Mouse (Mus musculus): ENCODE measurements around the gene Actrt2. TPM values are rescaled to one million over a fixed set of nuclear protein-coding genes. Genes with fewer than 3 reads are reported as not detected.

The Actrt2 gene
- polyA plus RNA-seq, 1 experiment from 2014 or later = not detected

GRCm38 (mm10) chr4:154683068-154683752 is 15.5 kb upstream of the Actrt2 start:
- no peak for ATAC-seq (ENCODE audit: insufficient read depth)
- no peak overlapping the region for H3K4me2 ChIP-seq
- WGBS (ENCODE audit: insufficient replicate concordance) = 54% methylated on average over 5 of the region's 5 CpGs

GRCm38 (mm10) chr4:154682311-154682710 is 14.6 kb upstream of the Actrt2 start:
- no peak overlapping the region for H3K27ac ChIP-seq (replicated peaks)
- no peak overlapping the region for H3K4me2 ChIP-seq
- no peak for ATAC-seq (ENCODE audit: insufficient read depth)
- H3K9ac ChIP-seq = no peak overlapping the region
- H3K36me3 ChIP-seq (replicated peaks) = no peaks in the 10 kb centered on the region
- H3K4me1 ChIP-seq (replicated peaks) = no peaks in the 10 kb centered on the region
- no peaks in the 10 kb centered on the region for H3K9me3 ChIP-seq (replicated peaks)
- 0 out of 2 replicates have a peak, but pooled peaks cover 4% of the 10 kb centered on the region for H3K27me3 ChIP-seq
- no peak overlapping the region for H3K4me3 ChIP-seq (replicated peaks)
- 52% methylated on average over 14 of the region's 14 CpGs for WGBS (ENCODE audit: insufficient replicate concordance)

More at GRCm38 (mm10) chr4:154683068-154683752, 15.5 kb upstream of the Actrt2 start:
- Histone ChIP-seq H3K27me3 (0 out of 2 replicates have a peak, but pooled peaks cover 2% of the 10 kb centered on the region), H3K9ac (no peak overlapping the region), H3K36me3 (replicated peaks) (no peaks in the 10 kb centered on the region), H3K9me3 (replicated peaks) (no peaks in the 10 kb centered on the region), H3K27ac (replicated peaks) (no peak overlapping the region), H3K4me1 (replicated peaks) (no peaks in the 10 kb centered on the region), H3K4me3 (replicated peaks) (no peak overlapping the region)

GRCm38 (mm10) chr4:154675441-154676000 is 7.9 kb upstream of the Actrt2 start:
- Histone ChIP-seq H3K4me3 (replicated peaks) (no peak overlapping the region), H3K4me2 (no peak overlapping the region), H3K27me3 (peaks cover 8% of the 10 kb centered on the region; the same call in 1 of the 2 replicates), H3K9me3 (replicated peaks) (no peaks in the 10 kb centered on the region), H3K9ac (no peak overlapping the region), H3K36me3 (replicated peaks) (no peaks in the 10 kb centered on the region), H3K4me1 (replicated peaks) (no peaks in the 10 kb centered on the region), H3K27ac (replicated peaks) (no peak overlapping the region)
- WGBS (ENCODE audit: insufficient replicate concordance) = 54% methylated on average over 10 of the region's 10 CpGs
- no peak for ATAC-seq (ENCODE audit: insufficient read depth)

- Histone ChIP-seq H3K4me3 (replicated peaks) (no peak overlapping the region), H3K9me3 (replicated peaks) (no peaks in the 10 kb centered on the region), H3K27me3 (peaks cover 8% of the 10 kb centered on the region; the same call in 1 of the 2 replicates), H3K4me2 (no peak overlapping the region), H3K4me1 (replicated peaks) (no peaks in the 10 kb centered on the region), H3K27ac (replicated peaks) (no peak overlapping the region), H3K9ac (no peak overlapping the region), H3K36me3 (replicated peaks) (no peaks in the 10 kb centered on the region)
- WGBS (ENCODE audit: insufficient replicate concordance) = 45% methylated on average over 15 of the region's 15 CpGs
- ATAC-seq (ENCODE audit: insufficient read depth) = no peak
These were observed 7.3 kb upstream of the Actrt2 start for GRCm38 (mm10) chr4:154674966-154675365.

- no peaks in the 10 kb centered on the region for H3K36me3 ChIP-seq (replicated peaks)
- no peak overlapping the region for H3K27ac ChIP-seq (replicated peaks)
- H3K27me3 ChIP-seq = peaks cover 8% of the 10 kb centered on the region; the same call in 1 of the 2 replicates
- no peak overlapping the region for H3K4me2 ChIP-seq
- no peaks in the 10 kb centered on the region for H3K4me1 ChIP-seq (replicated peaks)
- no peak overlapping the region for H3K4me3 ChIP-seq (replicated peaks)
- no peak for ATAC-seq (ENCODE audit: insufficient read depth)
- H3K9me3 ChIP-seq (replicated peaks) = no peaks in the 10 kb centered on the region
- H3K9ac ChIP-seq = no peak overlapping the region
- 3% methylated on average over 12 of the region's 12 CpGs for WGBS (ENCODE audit: insufficient replicate concordance)
These were observed 6.9 kb upstream of the Actrt2 start for GRCm38 (mm10) chr4:154674541-154674940.

- H3K9me3 ChIP-seq (replicated peaks) = no peaks in the 10 kb centered on the region
- H3K27ac ChIP-seq (replicated peaks) = no peak overlapping the region
- no peak overlapping the region for H3K4me3 ChIP-seq (replicated peaks)
- H3K4me2 ChIP-seq = no peak overlapping the region
- H3K27me3 ChIP-seq = peaks cover 8% of the 10 kb centered on the region; the same call in 1 of the 2 replicates
- ATAC-seq (ENCODE audit: insufficient read depth) = no peak
- WGBS (ENCODE audit: insufficient replicate concordance) = 60% methylated on average over 4 of the region's 4 CpGs
- H3K36me3 ChIP-seq (replicated peaks) = no peaks in the 10 kb centered on the region
- no peak overlapping the region for H3K9ac ChIP-seq
- no peaks in the 10 kb centered on the region for H3K4me1 ChIP-seq (replicated peaks)
These were observed 6.3 kb upstream of the Actrt2 start for GRCm38 (mm10) chr4:154673986-154674385.

- no peak overlapping the region for H3K27ac ChIP-seq (replicated peaks)
- no peak overlapping the region for H3K9ac ChIP-seq
- peaks cover 6% of the 10 kb centered on the region; the same call in 1 of the 2 replicates for H3K27me3 ChIP-seq
- no peak overlapping the region for H3K4me3 ChIP-seq (replicated peaks)
- no peaks in the 10 kb centered on the region for H3K4me1 ChIP-seq (replicated peaks)
- WGBS (ENCODE audit: insufficient replicate concordance) = 42% methylated on average over 1 of the region's 1 CpGs
- H3K36me3 ChIP-seq (replicated peaks) = no peaks in the 10 kb centered on the region
- no peaks in the 10 kb centered on the region for H3K9me3 ChIP-seq (replicated peaks)
- H3K4me2 ChIP-seq = no peak overlapping the region
- no peak for ATAC-seq (ENCODE audit: insufficient read depth)
These were observed 4.4 kb upstream of the Actrt2 start for GRCm38 (mm10) chr4:154672027-154672426.

GRCm38 (mm10) chr4:154671232-154671912 is 3.7 kb upstream of the Actrt2 start:
- Histone ChIP-seq H3K27me3 (peaks cover 6% of the 10 kb centered on the region; the same call in 1 of the 2 replicates), H3K4me1 (replicated peaks) (no peaks in the 10 kb centered on the region), H3K4me2 (no peak overlapping the region), H3K9ac (no peak overlapping the region), H3K27ac (replicated peaks) (no peak overlapping the region), H3K4me3 (replicated peaks) (no peak overlapping the region), H3K36me3 (replicated peaks) (no peaks in the 10 kb centered on the region), H3K9me3 (replicated peaks) (no peaks in the 10 kb centered on the region)
- no peak for ATAC-seq (ENCODE audit: insufficient read depth)
- WGBS (ENCODE audit: insufficient replicate concordance) = 53% methylated on average over 8 of the region's 8 CpGs

GRCm38 (mm10) chr4:154662681-154663215 is 4.9 kb downstream of the Actrt2 start:
- Histone ChIP-seq H3K9ac (no peak overlapping the region), H3K9me3 (replicated peaks) (no peaks in the 10 kb centered on the region), H3K36me3 (replicated peaks) (no peaks in the 10 kb centered on the region), H3K27ac (replicated peaks) (no peak overlapping the region), H3K27me3 (no peaks in the 10 kb centered on the region; the same call in 1 of the 2 replicates), H3K4me2 (no peak overlapping the region), H3K4me1 (replicated peaks) (no peaks in the 10 kb centered on the region), H3K4me3 (replicated peaks) (no peak overlapping the region)
- WGBS (ENCODE audit: insufficient replicate concordance) = 58% methylated on average over 12 of the region's 12 CpGs
- no peak for ATAC-seq (ENCODE audit: insufficient read depth)

- H3K27ac ChIP-seq (replicated peaks) = no peak overlapping the region
- no peak overlapping the region for H3K4me2 ChIP-seq
- no peaks in the 10 kb centered on the region for H3K9me3 ChIP-seq (replicated peaks)
- no peaks in the 10 kb centered on the region for H3K36me3 ChIP-seq (replicated peaks)
- H3K27me3 ChIP-seq = no peaks in the 10 kb centered on the region; the same call in 1 of the 2 replicates
- WGBS (ENCODE audit: insufficient replicate concordance) = 27% methylated on average over 6 of the region's 6 CpGs
- no peak for ATAC-seq (ENCODE audit: insufficient read depth)
- H3K4me3 ChIP-seq (replicated peaks) = no peak overlapping the region
- no peak overlapping the region for H3K9ac ChIP-seq
- H3K4me1 ChIP-seq (replicated peaks) = no peaks in the 10 kb centered on the region
These were observed 6.4 kb downstream of the Actrt2 start for GRCm38 (mm10) chr4:154661256-154661655.

GRCm38 (mm10) chr4:154660025-154660424 is 7.6 kb downstream of the Actrt2 start:
- H3K27me3 ChIP-seq = no peaks in the 10 kb centered on the region; the same call in 1 of the 2 replicates
- no peaks in the 10 kb centered on the region for H3K9me3 ChIP-seq (replicated peaks)
- H3K9ac ChIP-seq = no peak overlapping the region
- H3K27ac ChIP-seq (replicated peaks) = no peak overlapping the region
- H3K4me1 ChIP-seq (replicated peaks) = no peaks in the 10 kb centered on the region
- no peak overlapping the region for H3K4me3 ChIP-seq (replicated peaks)
- no peaks in the 10 kb centered on the region for H3K36me3 ChIP-seq (replicated peaks)
- ATAC-seq (ENCODE audit: insufficient read depth) = no peak
- H3K4me2 ChIP-seq = no peak overlapping the region
